In the genomic region with DNA sequence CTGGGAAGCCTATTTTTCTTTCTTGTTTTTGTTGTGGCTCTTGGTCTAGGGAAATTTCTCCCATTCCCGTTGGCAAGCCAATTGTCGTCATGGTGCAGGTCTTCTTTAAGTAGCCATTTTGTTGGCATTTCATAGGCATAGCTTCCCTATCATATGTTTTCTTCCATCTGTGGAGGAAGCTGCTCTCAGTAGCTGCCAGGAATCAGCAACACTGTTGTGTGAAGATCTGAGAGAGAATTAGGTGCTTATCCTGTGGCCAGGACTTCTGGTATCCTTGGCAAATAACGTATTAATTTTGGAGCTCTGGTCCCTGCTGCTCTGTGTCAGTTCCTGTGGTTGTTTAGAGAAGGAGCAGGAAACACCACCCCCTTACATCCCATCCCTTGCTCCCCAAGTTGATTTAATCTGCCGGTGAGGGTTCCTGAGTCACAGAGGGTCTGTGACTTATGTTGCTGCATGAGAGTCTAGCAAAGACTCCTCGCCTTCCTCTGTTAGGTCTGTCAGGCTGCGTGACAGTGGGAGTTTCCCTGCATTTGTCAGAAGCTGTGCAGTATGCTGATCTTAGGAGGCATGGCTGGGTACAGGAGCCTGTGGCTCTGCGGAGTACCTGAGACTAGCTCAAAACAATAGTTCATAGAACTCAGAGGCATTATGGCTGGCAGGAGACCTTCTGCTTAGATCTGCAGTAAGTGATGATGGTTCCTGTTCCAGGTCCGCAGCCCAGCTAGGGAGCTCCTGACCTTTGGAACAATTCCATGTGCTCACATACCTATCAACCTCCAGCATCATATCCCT, we compare ENCODE assay signal across 12 mouse cellular contexts.
"Had no signal": no experiment of that assay in that cellular context is flagged by ENCODE, and none has a peak within 500 bp of the region (broad histone marks: within the 10 kb centered on the region; RNA-seq: fewer than 3 reads in every experiment).

No protein-coding gene starts in this region.

- DNase-seq: kidney, postnatal 25 days; lung, adult 2 months; lung, postnatal 36 days; thymus, postnatal 4 days had no signal

- H3K27me3 ChIP-seq: liver, embryonic 15.5 days; midbrain, embryonic 13.5 days; neural tube, embryonic 12.5 days had no signal

- H3K4me2 ChIP-seq: liver, embryonic 11.5 days; liver, embryonic 15.5 days; midbrain, embryonic 13.5 days; neural tube, embryonic 12.5 days had no signal

- H3K27ac ChIP-seq: left cerebral cortex, adult 2 months; limb, embryonic 10.5 days; liver, embryonic 15.5 days; midbrain, embryonic 13.5 days; neural tube, embryonic 12.5 days; stomach, postnatal 0 days had no signal

- H3K4me1 ChIP-seq: limb, embryonic 10.5 days; liver, embryonic 15.5 days; midbrain, embryonic 13.5 days; neural tube, embryonic 12.5 days had no signal

- H3K4me3 ChIP-seq: left cerebral cortex, adult 2 months; limb, embryonic 10.5 days; liver, embryonic 15.5 days; midbrain, embryonic 13.5 days; neural tube, embryonic 12.5 days had no signal

- H3K9me3 ChIP-seq: limb, embryonic 10.5 days; liver, embryonic 15.5 days; midbrain, embryonic 13.5 days; neural tube, embryonic 12.5 days had no signal

- H3K9ac ChIP-seq: liver, embryonic 15.5 days; midbrain, embryonic 13.5 days; neural tube, embryonic 12.5 days had no signal

- ATAC-seq: lung, postnatal 0 days; midbrain, embryonic 13.5 days had no signal

- H3K36me3 ChIP-seq: limb, embryonic 10.5 days; liver, embryonic 15.5 days; midbrain, embryonic 13.5 days; neural tube, embryonic 12.5 days had no signal
